Mouse (Mus musculus) left cerebral cortex, adult 8-10 months (tissue): ENCODE results near the gene Fgfr2. TPM values are rescaled to one million over a fixed set of nuclear protein-coding genes. Genes with fewer than 3 reads are reported as not detected.
A peak's percentile ranks its signal among the peaks of the same experiment; 100 is the strongest.

Source experiments
- DNase-seq, 2 experiments: peaks; one replicate each; pipeline ENCODE4 v3.0.0; 2022; ENCODE audit warnings: low spot score in 2 of 2
- total RNA-seq, 4 experiments: library from RNA; stranded (reverse); gene quantifications; 2 replicates each; pipeline ENCODE4 v1.2.4; 2022

Fgfr2 gene
- total RNA-seq, 4 experiments from 2014 or later = 50.6 to 73.1 (median 64.8) TPM

DNA sequence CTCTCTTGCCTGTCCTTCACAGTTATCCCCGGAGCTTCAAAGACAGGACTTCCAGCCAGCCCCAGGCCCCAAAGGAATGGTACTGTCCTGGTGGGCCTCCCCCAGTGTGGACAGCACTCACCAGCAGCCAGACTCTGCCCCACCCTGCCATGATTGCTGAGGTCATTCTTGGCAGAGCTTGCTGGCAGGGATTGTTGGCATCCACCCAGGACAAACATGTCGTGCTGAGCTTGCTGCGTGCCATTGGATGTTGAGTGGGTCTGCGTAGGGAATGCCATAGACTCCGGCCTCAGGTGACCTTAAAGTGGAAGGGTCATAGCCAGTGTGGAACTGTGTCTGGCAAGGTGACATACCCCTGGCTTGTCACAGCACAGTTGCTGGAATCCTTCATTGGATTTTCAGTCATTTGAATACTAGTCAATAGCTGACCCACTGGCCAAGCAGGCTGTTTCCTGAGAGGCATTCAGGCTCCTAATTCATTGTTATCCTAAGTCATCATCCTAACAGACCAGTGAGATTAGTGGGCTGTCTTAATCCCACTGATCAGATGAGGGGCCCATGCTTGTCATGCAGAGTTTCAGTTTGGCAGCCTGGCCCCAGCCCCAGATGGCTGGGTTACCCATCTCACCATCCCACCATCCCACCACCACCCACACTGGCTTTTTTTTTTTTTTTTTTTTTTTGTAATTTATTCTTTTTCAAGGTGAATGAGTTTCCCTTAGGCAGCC is 2145.2 kb downstream of the Fgfr2 start:
- peak; percentile 52 to 68 for DNase-seq

DNA sequence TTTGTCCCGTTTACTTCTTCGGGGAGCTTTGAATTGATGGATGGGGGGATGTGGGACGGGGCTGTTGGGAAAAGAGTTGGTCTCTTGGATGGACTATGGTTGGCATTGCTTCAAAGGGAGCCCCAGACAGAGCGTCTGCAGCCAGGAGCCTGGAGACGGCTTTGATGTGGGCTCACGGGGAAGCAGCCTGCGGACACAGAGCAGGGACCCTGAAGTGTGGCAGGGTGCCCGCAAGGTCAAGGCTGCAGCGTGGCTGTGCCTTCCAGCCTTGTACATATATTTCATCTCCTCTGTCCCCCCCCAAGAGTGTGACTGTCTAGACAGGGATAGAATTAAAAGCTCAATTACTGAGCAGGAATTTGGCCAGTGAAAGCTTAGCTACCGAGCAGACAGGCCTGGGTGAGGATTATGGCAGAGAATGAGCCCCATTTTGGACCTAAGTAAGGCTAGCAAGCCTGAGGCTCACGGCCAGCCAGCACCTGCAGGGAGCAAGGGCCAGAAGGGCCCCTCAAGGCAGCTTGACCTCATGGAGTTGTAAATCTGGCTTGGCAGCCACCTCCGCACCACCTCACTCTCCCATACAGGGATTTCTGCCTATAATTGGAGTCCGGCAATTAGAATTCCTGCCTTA is 2146.7 kb downstream of the Fgfr2 start:
- DNase-seq = no peak

DNA sequence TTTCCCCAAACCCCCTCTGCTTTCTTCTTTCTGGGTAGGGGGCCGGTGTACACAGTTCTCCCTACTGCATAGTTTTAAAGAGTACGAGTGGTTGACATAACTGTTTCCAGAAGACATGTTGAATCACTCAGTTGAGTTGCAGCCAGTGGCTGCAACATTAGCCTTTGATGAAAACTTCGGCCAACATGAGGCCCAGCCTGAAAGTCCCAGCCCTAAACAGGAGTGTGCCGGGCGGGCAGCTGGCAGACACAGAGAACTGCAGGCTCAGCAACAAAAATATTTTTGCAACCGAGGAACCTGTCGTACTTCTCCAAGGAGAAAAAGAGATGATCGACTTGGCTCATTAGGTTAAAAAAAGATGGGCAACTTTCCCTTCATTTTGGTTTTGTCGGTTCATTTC is 2150.4 kb downstream of the Fgfr2 start:
- no peak for DNase-seq

DNA sequence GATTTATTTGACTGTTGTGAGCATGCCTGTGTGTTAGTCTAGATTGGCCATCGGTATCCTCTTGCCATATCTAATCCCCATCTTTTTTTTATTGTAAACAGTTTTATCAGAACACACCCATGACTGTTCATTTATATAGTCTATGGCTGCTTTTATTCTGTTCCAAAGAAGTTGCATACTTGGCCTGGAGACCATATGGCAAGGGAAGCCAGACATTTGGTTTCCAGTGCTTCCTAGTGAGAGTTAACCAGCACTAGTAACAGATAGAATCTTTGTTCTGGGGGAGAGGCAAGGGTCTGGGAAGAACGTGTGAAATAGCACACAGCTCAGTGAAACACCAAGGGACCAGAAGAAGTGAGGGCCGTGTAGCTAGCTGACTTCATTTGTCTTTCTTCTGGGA is 2153.6 kb downstream of the Fgfr2 start:
- DNase-seq = no peak

DNA sequence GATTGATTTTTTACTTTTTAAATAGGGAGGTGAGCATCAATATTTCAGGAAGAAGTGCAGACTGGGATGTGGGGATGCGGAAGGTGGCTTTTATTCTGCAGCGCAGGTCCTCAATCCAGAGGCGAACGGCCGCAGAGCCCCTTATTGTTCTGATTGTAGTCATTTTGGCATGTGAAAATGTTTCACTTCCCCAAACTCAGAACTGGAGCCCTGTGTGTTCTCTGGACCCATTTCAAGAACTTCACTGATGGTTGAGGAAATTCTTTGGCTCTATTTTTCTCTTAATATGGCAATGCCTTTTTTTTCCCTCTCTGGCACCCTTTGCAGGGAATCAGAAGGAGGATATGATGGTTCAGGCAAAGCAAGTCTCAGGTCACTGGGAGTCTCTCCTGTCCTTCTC is 2154.1 kb downstream of the Fgfr2 start:
- DNase-seq = no peak

DNA sequence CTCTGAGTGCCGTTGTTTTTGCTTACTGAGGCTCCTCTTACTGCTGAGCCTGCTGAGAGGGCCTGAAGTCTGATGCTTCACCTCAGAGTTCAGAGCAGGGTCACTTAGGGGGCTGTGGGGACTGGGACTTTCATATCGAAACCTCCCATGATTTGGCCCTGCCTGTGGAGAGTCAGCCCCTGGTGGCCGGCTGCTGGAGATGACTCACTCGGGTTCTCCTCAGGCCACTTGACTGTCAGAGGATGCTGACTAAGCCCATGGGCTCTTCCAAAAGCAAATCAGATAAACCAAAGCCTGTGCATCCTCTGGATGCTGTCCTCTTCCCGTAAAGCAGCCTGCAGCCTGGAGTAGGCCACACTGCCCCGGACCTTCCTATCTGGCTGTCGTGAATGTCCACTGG is 2154.6 kb downstream of the Fgfr2 start:
- no peak for DNase-seq

DNA sequence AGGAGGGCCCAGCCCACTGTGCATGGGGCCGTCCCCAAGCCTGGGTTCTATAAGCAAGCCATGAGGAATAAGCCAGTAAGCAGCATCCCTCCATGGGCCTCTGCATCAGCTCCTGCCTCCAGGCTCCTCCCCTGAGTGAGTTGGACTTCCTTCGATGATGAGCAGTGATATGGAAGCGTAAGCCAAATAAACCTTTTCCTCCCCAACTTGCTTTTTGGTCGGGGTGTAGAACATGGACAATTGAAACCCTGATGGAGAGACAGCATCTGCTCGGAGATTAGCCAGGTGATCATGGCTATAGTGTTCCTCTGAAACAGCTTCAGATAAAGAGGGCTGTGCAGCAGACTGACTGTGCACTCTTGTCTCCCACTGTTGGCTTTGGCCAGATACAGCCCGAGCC is 2155.2 kb downstream of the Fgfr2 start:
- no peak for DNase-seq

DNA sequence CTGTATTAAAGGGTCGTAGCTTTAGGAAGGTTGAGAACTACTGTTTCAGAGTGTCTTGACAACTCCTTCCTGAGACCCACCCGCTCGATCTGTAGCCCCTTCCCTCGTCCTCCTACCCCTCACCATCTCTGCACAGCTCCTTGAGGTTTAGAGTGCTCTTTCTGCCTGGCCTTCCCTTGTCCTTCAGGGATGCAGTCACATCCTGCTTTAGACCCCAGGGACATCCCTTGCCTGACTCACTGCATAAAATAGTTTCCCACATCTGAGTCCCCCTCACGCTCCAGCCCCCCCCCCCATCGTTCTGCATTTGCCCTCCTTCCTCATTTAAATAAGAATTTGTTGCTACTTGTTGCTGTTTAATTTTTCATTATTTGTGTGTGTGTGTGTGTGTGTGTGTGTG is 2156.3 kb downstream of the Fgfr2 start:
- DNase-seq = no peak

DNA sequence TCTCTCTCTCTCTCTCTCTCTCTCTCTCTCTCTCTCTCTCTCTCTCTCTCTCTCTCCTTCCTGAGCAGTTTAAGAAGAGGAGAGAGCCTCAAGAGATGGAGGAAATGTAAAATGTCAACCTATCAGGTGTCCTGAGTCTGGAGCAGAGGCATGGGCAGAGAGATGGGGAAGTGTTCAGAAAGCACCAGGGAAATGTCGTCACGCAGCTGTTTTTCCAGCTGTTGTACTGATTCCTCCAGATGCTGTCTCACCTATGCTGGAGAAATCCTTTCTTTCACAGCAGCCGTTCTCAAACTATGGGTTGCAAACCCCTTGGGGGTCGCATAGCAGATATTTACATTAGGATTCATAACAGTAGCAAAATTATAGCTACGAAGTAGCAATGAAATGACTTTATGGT is 2156.7 kb downstream of the Fgfr2 start:
- no peak for DNase-seq

DNA sequence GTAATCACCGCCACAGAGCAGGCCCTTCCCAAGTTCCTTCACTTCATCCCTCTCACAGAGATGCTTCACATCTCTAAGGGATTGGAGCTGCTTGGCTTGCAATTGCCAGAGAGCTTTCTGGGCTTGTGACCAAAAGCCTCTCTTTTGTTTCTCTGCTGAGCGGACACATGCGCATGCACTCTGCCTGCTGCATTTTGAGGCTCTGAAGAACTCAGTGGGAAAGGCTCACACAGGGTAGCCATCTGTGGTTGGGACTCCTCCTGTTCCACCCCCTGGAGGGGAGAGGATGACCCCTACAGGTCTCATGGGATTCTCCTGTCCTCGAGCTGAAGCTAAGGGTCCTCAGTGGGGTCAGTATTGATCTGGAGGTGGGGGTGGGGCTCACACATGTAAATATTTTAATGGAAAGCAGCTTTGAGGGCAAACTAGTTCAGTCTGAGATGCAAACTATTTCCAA is 2157.2 kb downstream of the Fgfr2 start:
- DNase-seq = peak in 1 of 2 experiments; percentile 55

DNA sequence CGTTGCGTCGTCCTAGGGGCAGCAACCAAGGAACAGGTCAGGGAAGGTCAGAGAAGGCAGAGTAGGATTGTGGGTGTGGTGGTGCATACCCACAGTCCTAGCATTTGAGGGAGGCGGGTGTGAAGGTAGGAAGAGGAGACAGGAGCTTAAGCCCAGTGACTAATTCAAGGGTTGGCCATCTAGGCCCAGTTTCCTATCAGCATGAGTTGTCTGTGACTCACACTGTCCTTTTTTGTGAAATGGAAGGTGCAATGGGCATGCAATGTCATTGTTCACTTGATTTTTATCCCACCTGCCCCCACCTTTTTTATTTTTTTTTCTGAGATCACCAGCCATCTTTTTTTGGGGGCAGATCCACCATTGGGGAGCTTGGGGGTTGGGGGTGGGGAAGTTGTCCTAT is 2157.8 kb downstream of the Fgfr2 start:
- no peak for DNase-seq

DNA sequence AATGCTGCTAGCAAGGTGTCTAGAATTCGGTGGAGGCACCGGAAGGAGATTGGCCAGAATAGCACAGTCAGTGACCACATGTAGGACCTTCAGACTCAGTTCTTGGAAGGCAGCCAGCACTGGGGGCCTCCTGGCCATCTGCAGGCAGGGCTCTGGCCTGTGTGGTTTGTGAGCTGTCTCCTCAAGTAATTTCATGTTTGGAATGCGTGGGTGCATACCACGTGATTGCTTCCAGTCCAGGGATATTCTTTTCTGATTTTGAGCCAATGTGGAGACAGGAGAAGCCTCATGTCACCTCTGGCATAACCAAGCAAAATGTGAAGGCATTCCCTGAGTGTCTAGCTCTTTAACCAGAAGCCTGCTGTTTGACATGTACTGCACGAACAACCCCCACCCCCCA is 2158.5 kb downstream of the Fgfr2 start:
- DNase-seq = no peak

DNA sequence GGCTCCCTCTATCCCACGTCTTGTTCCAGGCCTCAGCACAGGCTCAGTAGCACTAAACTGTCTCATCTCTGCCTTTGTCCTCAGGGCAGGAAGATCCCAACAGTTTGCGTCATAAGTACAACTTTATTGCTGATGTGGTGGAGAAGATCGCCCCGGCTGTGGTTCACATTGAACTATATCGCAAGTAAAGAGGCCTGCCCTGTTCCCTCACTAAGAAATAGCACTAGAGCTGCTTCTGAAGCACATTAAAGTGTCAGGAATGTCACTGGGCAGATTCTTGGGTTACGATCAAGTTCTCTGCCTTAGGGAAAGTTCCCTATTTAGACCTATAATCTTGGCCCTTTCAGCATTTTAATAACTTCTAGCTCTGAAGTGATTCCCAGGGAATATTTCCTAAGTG is 2161.7 kb downstream of the Fgfr2 start:
- DNase-seq = no peak

DNA sequence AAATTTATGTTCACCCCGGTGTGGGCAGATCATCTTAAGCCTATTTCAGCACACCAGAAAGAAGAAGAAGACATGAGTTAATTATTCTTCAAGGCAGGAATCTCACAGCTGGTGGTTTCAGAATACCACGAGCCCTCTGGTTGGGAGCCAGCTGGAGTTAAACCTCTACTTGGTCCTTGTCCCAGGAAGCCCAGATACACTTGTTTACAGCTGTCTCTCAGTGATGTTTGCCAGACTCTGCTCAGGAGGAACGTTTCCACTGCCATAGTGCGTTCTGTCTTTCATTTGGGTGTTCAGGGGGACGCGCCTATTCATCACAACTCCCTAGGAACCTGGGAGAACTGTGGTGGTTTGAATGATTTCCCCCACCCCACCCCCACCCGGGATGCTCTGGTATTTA is 2163.3 kb downstream of the Fgfr2 start:
- peak in 1 of 2 experiments; percentile 56 for DNase-seq

DNA sequence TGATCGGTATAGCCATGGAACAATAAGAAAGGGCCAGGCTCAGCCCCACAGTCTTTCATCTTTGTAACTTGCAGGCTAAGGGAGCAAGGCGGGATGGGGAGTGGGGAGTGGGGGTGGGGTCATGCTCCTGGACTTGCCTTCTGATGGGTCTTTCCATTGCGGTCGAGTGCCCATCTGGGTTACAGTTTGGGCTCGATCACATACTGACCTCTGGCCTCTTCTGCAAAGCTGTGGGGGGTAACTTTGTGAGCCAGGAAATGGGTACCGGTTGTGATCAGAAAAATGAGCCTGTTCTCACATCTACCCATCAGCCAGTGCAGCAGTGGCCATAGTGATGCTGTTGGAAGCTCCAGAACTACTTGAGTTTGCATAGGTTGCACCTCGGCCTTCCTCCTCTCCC is 2164.6 kb downstream of the Fgfr2 start:
- DNase-seq = no peak

DNA sequence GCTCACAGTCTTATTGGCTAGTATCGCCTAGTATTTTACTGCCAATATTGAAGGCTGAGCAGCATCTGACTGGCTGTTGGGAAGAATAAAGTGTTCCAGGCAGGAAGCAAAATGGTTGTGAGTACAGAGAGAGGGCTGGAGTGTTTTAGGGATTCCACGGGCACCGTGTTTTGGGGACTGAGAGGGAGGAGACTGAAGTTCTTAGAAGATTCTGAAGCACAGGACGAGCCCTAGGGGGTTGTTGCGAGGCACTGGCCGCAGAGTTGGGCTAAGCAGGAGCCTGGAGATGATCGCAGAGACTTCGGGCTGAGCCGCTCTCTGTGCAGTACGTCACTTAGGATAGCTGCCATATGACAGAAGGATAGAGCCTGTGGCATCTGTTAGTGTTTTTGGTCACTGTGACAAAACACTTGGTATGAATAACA is 2169.0 kb downstream of the Fgfr2 start:
- DNase-seq = no peak

DNA sequence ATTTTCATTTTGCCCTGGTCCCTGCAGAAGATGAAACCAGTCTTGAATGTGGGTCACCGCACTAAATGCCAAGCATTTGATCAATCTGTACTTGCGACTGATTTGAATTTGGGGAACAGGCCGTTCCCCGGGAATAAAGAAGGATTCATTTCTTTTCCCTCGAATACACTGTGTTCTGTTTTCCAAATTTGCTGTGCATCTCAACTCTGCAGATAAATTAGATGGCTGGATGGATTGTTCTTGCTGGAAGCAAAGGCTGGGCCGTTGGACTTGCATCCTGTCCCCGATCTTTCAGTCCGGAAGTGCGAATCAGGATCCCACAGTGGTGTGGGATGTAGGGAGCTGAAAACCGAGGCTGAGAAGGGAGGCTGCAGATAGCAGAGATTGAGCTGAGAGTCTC is 2169.8 kb downstream of the Fgfr2 start:
- DNase-seq = no peak

DNA sequence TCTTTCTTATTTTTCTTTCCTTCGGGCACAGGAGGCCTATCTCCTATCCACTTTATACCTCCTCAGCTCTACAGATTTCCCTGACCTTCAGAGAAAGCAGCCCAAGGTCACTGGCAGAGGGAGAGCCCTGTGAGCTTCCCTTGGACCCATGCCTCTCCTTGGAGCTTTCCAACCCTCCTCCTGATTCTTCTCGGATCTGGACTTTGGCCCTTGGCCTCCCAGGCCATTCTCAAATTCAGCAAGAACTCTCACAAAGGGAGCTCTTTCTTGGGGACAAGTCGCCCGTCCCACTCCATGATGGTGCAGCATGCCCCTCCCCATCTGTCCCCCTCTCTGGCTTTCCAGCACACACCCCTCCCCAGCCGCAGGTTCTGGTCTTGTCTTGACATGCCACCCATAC is 2172.1 kb downstream of the Fgfr2 start:
- no peak for DNase-seq

DNA sequence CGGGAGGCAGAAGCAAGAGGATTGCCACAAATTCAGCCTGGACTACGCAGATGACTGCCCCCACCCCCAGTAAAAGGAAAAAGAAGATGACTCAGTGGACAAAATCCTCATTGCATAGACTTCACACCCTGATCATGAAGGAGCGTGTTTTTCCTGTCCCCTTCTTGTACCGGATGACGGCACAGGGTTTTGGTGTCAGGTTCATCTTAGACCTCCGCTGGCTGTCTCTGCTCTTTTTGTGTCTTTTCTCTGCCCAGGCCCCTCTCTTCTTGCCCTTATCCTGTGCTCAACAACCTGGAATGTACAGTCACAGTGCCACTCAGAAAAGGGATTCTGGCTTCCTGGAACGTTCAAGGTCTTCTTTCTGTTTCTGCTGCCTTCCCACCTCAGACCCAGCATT is 2172.7 kb downstream of the Fgfr2 start:
- DNase-seq = no peak

DNA sequence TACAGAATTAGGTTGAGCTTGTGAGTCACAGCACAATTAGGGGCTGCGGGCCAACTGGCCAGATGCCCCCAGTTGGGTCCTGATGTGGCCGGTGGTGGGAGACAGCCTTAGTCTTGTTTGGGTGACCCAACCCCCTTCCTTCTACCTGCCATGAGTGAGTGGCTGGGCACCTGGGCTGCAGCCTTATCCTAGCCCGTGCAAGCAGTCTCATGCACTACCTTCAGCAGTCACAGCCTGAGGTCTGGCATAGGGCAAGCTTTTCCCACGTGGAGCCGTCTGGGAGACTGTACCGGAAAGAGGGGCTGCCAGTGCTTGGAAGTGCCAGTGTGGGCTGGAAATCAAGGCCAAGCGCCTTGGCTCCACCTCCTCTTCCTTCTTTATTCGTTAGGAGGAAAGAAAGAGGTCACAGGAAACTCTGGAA is 2173.8 kb downstream of the Fgfr2 start:
- peak in 1 of 2 experiments; percentile 51 for DNase-seq

DNA sequence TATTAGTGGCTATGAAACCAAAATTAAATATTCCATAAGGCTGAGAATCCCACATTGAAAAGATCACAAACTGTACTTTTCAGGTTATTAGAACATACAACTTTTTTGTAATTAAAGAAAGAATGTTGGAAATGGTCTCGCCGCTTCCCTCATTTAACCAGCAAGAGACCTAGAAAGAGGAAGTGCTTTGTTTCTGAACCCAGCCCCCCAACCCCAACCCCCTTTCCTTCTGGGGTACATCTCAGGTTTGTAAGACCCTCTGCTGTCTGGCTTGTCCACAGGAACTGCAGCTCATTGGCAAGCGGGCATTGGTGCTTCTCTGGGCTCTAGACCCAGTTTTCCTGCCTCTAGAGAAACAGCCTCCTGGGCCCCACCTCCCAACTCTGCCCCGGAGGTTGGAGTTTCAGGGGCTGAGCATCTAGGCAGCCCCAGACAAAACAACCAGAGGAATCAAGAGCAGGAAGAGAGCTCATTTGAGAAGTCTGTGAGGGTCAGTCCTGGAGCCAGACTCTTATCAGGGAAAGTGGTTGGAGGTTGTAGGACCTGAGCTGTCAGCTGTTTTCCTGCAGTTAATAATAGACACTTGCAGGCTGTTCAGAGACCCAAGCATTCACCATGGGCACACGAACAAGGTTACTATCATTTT is 2174.5 kb downstream of the Fgfr2 start:
- no peak for DNase-seq

DNA sequence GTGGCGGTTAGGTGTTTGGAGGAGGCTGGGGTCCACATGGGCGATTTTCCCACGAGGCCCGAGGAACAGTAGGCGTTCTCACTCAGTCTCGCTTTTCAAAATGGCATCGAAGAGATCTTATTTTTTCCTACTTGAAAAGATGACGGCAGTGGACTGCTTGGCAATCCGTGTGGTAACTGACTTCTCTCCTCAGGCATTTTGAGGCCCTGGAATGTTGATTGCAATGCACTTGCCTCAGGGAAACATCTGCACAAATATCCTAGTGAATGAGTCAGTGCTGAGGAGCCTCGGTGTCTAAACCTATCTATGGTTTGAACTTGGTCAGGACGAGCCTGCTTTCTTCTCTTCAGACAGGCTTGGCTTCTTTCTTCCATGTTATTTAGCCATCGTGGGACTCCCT is 2176.8 kb downstream of the Fgfr2 start:
- DNase-seq = no peak

DNA sequence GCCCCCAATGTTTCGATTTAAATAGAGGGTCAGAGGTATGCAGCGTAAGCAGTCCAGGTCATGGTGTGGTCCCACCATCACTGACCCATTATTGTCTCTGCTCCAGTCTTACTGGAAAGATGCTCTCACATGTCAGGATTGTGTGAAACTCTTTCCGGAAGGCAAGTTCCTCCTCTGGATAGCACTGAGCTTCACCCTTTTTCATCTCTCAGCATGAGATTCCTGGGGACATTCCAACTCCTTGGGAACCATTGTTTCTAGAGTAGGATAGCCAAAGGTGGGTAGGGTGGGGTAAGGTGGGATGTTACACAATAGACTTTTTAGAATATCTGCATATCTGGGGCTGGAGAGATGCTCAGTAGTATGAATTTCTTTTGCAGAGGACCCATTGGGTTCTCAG is 2177.4 kb downstream of the Fgfr2 start:
- no peak for DNase-seq
